Mouse (Mus musculus) brain, embryonic 18.5 days (tissue): ENCODE measurements at regions not wholly inside any gene's neighbourhood (a gene's known extent, or its start where the extent isn't known, plus 50 kb on each side); places are given as distances from the start of the nearest gene placed in this dataset.
"Not testable (repeated sequence)": the region's sequence is repeated elsewhere in the genome, so short reads cannot be mapped to it uniquely, and the experiment has no call there.

Experiments used
- DNase-seq: peaks from one replicate; pipeline ENCODE4 v3.0.0-alpha.2; 2012; ENCODE audit warnings: low read depth, low spot score

DNA sequence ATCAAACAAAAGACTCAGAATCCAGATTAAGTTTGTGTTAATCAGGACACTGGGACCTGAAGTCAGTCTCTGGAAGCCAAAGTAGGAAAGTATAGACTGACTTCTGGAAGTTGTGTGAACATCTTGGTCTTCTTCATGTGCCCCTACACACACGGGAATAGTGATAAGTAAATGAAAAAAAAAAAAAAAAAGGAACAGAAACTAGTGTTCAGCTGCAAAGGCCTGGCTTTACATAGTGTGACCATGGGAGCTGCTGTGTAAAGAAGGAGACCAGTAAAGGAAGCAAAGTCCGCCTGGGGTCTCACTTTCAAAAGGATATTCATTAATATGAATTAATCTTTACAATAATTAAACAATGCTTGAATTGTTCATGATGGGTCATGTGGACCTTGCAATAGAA lies 190.6 kb upstream of the Tmc3 start:
- no peak for DNase-seq

GRCm38 (mm10) chr7:83399668-83400067 lies 185.1 kb upstream of the Tmc3 start:
- no peak for DNase-seq

DNA sequence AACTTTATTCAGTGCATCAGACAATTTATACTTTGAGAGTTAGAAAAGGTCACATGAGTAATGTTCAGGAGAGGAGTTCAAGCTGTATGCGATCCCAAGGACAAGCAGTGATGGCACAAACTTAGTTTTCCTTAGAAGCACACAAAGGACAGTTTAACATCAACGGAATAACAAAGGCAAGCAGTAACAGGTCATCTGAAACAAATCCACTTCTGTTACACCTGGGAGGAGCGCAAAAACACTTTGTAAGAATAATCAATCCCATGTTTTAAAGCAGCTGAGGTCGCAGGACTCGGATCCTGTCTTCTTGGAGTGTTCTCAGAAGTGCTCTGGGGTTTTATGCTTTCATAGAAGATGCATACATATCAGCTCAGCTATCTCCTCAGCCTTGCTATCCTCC lies 183.7 kb upstream of the Tmc3 start:
- no peak for DNase-seq

DNA sequence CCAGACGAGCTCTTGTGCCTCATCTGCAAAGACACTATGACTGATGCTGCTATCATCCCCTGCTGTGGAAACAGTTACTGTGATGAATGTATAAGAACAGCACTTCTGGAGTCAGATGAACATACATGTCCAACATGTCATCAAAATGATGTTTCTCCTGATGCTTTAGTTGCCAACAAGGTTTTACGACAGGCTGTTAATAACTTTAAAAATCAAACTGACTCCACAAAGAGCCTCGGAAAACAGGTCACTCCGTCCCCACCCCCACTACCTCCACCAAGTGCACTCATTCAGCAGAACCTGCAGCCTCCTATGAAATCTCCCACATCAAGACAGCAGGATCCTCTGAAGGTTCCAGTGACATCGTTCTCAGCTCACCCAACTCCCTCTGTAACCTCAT lies 172.0 kb upstream of the Tmc3 start:
- not testable (repeated sequence) for DNase-seq

- no peak for DNase-seq
Measured at GRCm38 (mm10) chr7:83429929-83430556, 154.7 kb upstream of the Tmc3 start.

DNA sequence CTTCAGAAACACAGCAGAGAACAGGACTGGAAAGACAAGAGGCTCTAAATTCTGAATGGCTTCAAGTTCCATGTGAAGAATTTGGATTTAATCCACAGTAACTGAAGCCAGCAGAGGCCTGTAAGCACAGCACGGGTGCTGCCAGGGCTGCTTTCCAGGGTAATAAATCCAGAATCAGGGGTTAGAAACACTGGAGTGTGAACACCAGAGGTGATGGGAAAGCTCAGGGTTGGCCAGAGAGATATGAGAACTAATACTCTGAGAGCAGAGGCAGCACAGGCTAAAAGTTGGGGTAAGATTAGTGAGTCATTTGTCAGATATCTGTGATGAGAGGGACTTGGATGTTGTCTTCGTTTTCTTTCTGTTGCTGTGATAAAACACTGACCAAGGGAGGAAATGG lies 153.6 kb upstream of the Tmc3 start:
- DNase-seq, result no peak

- no peak for DNase-seq
Measured at GRCm38 (mm10) chr7:83432843-83433242, 151.9 kb upstream of the Tmc3 start.

DNA sequence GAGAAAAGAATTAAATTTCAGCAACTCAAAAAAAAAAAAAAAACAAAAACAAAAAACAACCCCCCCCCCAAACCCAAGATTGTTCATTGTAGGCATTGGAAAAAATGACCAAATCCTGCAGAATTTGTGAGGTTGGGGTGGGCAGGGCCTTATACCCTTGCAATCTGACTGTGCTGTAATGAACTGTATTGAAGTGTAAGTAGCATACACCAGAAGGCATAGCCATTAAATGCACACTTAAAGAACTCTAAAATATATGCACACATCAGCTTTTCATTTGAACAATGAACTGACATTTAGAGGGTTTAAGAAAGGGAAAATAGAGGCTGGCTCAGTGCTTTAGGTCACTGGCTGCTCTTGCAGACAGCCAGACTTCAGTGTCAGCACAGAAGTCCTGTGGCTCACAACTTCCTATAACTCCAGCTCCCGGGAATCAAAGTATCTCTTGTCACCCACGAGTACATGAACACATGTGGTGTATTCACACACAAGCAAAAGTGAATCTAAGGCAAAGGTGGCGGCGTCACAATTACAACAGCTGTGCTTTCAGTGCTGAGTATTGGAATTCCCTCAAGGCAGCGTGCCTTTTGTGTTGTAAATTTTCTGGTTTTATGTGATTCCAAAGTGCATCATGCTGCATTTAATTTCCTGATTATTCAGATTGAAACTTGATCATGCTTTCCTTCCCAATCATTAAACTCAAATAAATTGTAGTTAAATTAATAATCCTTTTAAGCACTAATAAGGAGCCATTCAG lies 150.6 kb upstream of the Tmc3 start:
- no peak for DNase-seq

DNA sequence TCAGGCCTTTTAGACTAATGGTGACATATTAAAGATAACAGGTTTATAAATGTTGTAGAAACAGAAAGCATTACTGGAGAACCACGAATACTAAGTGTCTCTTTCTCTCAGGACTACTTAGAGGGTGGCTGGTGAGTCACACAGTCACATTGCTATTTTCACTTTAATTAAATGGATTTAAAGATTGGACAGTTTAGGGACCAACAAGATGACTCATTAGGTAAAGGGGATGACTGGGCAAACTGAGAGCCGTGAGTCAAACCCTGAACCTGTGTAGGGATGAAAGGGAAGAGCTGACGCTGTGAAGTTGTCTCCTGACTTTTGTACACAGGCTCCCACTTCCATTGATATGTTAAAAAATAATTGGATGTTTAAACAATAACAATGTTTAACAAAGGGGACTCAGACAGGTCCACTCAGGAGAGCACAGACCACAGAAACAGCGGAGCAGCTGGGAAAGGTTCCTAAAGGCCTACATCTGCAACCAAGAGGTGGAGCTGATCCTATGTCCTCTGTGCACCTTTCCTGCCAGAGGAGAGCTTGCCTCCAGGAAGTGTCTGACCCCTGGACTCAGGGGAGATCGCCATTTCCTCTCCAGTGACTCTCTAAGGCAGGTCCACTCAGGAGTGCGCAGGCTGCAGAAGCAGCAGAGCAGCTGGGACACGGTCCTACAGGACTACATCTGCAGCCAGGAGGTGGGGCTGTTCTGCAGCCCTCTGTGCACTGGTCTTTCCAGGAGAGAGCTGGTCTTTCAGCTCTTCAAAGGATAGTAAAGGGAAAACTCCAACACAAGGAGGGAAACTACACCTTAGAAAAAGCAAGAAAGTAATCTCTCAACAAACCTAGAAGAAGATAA lies 146.0 kb upstream of the Tmc3 start:
- DNase-seq, result no peak

DNA sequence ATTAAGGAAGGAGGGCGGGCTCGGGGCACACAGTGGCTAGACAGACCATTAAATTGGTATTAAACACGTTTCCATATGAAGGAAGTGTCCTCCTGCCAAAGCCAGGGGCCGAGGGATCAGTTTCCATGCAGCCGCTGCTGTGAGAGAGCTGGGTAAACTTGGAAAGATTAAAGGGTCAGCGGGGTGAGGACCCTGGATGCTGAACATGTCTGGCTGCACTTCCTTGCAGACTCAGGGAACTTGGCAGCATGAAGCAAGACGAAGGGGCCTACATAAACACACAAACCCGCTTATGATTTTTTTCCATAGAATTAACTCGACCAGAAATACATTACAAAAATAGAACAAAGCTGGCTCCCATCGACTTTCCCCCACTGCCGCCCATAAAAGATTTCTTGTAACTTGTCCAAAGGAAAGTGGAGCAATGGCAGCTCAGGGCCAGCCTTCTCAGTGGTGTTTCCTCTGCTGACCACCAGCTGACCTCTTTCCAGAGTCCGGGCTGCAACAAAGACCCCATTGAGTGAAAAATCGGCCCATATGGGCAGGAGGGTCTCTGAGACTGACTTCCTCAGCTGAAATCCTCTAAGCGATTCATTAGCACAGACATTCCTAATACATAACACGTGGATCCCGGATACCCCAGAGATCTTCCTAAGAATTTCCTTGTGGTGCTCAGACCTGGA lies 141.0 kb upstream of the Tmc3 start:
- DNase-seq, result no peak

DNA sequence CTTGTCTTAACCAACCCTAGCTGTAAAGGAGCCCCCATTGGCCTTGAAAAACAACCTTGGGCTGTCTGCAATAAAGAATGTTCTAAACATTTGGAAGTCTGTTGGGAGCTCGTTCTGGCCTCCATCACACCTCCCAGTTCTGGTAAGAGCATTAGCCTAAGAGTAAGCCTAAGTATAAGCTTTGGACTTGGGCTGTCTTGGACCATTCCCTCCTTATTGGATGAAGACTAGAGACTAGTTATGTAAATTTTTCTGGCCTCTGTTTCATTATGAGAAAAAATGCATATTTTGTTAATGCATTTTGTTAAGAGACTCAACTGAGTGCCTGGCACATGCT lies 140.5 kb upstream of the Tmc3 start:
- no peak for DNase-seq

GRCm38 (mm10) chr7:83445181-83445926 lies 139.4 kb upstream of the Tmc3 start:
- no peak for DNase-seq

GRCm38 (mm10) chr7:83450346-83450745 lies 134.4 kb upstream of the Tmc3 start:
- DNase-seq, result no peak

- DNase-seq, result no peak
Measured at GRCm38 (mm10) chr7:83452309-83452708, 132.4 kb upstream of the Tmc3 start.

- no peak for DNase-seq
Measured at GRCm38 (mm10) chr7:83459520-83459919, 125.2 kb upstream of the Tmc3 start.

DNA sequence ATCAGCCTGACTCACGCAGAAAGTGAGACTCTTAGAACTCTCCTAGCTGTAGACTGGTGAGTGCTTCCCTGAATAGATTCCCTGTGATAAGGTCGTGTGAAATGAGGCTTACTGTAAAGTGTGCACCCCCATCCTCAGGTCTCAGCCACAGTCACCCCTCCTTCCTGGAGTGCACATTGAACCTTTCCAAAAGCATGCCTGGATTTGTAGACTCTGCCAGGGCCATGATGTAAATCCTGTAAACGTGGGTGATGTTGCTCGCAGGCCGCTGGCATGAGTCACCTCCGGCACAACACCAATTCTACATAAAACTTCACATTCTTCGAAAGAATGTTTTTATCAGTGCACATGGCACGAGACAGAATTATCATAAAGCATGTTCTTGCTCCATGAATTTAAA lies 117.7 kb upstream of the Tmc3 start:
- DNase-seq, result no peak

DNA sequence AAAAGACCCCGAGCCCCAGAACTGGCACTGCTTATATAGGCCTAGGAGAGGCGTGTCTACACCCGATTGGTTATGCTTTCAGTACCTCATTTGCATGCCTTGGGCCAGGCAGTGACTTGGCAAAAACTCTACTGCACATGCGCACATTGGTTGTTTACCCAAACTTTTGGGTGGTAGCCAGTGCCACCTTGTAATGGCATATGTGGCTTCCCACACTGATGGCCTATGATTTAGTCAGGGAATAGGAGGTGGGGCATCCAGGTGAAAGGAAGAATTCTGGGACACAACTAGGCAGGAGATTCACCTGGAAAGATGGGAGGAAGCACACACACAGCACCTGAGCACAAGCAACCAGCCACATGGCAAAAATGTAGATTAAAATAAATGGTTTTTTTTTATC lies 114.9 kb upstream of the Tmc3 start:
- not testable (repeated sequence) for DNase-seq

- DNase-seq, result no peak
Measured at GRCm38 (mm10) chr7:83471111-83471510, 113.6 kb upstream of the Tmc3 start.

- no peak for DNase-seq
Measured at GRCm38 (mm10) chr7:83474471-83474870, 110.3 kb upstream of the Tmc3 start.

GRCm38 (mm10) chr7:83474986-83475385 lies 109.7 kb upstream of the Tmc3 start:
- DNase-seq, result no peak

GRCm38 (mm10) chr7:83475438-83476160 lies 109.1 kb upstream of the Tmc3 start:
- no peak for DNase-seq
